Mouse (Mus musculus) retina, embryonic 14.5 days (tissue): Measurements from ENCODE around the gene Xpc.

Source experiments
- DNase-seq: peaks from one replicate; pipeline ENCODE4 v3.0.0-alpha.2; 2015; ENCODE audit warnings: low spot score

Xpc gene

DNA sequence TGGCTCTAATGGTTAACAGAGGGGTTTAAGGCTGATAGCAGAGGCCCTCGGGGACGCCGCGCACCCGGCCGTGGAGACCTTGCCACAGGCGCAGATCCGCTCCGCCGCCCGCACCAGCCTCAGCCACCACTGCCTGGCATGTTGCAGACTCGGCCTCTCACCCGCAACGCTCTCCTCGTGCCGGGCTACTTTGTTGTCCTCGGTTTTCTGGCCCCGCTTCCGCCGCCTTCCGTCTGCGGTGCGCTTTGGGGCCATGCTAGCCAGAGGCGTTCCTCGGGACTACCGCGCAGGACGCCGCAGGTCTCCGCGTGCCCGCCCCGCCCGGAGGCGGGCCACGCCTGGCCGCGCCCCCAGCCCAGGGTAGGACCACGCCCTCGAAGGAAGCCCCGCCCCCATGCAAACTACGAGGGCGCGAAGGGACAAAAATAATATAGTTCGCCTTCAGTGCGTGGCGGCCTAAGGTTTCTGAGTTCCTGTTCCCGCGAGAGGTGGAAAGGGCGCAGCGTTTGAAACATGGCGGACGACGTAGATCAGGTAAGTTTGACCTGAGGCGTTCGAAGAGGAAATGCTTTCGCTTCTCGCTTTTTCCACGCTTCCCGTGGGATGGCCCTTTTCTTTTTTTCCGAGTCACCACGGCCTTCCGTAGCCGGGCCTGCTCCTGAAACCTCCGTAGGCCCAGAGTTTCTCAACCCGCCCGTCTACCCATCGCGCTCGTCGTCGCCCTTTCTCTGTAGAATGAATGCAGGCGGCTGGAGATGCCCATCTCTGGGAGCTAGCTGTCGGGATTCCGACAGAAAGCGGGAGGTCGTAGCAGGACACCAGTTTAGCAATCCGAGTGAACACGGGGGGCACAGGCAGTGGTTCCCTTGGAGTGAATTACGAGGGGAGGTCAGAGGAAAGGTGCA lies at the start of gene Xpc, which contains the start of gene Lsm3:
Gene Xpc, minus strand, starts transcription at position 344 of the 905 bp plus-strand sequence.
Gene Lsm3, plus strand, starts transcription at position 384 of the 905 bp plus-strand sequence.
- peak; percentile 99 for DNase-seq

DNA sequence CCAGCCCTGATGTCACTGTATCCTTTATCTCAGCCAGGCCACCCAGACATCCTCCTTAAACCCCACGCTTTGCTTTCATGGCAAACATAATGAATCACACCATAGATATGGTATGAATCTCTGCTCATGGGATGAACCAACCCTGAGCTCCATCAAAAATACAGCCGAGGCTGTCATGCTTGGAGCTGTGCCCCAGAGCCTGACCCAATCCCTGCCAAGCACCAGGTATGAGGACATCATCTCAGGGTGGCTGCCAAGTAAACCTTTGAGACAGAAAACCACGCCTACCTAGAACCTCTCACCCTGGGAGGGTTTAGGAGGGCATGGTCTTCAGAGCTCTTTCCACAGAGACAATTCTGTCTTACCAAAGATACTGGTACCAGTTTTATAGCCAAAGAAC lies 47.3 kb upstream of the Xpc start:
- no peak for DNase-seq

GRCm38 (mm10) chr6:91560186-91560585 lies 44.5 kb upstream of the Xpc start:
- no peak for DNase-seq

DNA sequence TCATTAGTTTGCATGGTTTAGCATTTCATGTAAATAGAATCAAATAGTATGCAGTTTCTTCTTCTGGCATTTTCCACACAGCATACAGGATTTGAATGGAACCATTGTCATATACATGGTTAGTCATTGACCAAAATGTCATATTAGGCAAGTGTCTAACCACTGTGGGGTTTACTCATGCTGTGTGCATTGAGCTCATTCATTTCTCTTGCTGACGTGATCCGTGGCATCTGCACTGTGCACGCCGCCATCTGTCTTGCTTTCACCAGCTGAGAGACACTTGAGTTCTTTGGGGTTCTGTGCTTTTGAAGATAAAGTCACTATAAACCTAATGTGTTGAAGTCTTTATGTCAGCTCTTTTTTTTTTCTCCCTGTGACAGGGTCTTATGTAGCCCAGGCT lies 43.7 kb upstream of the Xpc start:
- no peak for DNase-seq

GRCm38 (mm10) chr6:91558565-91558964 lies 42.9 kb upstream of the Xpc start:
- DNase-seq = no peak

- DNase-seq = no peak
Observed at GRCm38 (mm10) chr6:91552693-91553092, 37.0 kb upstream of the Xpc start.

GRCm38 (mm10) chr6:91551671-91552070 lies 36.0 kb upstream of the Xpc start:
- no peak for DNase-seq

DNA sequence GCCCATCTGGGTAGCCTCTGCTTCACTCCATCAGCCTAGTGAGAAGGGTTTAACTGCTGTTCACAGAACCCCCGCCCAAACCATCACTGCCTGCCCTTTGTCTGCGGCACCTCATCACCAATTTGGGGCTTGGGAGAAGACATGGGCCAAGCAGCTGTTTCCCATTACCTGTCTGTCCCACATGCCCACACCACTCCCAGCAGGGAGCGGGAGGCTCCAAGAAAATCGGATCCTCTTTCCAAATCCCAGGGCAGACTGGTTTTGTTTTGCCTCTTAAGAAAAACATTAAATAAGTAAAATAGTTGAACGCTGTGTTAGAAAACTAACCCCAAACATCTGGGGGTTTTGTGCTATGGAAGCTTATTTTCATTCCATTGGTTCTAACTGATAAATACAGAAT lies 33.9 kb upstream of the Xpc start:
- DNase-seq = no peak

DNA sequence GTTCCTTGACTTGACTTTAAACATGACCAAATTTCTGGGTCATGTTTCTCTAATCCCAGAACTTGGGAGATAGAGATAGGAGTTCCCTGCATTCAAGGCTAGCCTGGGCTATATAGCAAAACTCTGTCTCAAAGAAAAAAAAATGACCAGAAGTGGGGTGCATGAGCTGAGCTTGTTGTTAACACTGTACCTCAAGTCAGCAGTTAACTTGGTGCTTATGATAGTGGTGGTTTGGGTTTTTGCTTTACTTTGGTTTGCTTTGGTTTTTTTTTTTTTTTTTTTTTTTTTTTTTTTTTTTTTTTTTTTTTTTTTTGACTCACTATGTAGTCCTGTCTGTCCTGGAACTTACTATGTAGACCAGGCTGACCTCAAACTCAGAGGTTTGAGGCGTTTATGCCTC lies 31.6 kb upstream of the Xpc start:
- DNase-seq = no peak

GRCm38 (mm10) chr6:91546241-91546884 lies 30.7 kb upstream of the Xpc start:
- DNase-seq = no peak

DNA sequence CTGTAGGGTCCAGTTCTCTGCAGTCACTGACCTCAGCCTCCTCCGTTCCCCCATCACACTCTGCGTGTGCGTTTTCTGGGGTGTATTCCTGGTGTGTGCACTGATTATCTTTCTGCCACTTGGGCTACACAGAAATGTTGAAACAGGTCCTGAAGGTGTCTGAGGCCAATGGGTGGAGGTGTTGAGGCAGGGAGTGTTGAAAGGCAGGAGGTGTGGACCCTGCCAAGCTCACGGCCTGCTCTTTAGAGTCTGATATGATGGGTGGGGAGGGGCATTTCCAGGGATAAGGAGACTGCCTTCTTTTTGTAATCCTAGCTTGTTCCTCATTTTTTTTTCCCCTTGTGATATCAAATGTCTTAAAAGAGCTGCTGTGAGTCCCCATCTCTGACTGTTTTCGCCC lies 27.4 kb upstream of the Xpc start:
- DNase-seq = no peak

DNA sequence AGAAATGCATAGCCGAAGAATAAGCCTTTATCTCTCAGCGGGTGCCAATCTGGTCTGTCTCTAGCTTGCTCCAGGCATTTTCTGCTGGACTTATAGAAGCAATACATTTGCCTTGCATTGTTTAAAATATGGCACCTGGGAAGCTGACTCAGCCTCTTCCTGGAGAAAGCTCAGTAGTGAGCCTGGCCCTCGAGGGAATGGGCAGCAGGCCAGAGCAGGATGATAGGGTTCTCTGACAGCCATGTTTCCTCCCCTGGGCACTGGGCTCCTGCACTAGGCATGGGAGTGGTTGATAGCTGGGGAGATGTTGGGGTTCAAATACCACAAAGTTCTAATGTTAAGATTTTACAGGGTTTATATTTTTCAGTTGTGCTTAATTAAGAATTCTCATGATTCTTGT lies 25.6 kb upstream of the Xpc start:
- no peak for DNase-seq

- DNase-seq = no peak
Observed at GRCm38 (mm10) chr6:91536047-91536765, 20.5 kb upstream of the Xpc start.

DNA sequence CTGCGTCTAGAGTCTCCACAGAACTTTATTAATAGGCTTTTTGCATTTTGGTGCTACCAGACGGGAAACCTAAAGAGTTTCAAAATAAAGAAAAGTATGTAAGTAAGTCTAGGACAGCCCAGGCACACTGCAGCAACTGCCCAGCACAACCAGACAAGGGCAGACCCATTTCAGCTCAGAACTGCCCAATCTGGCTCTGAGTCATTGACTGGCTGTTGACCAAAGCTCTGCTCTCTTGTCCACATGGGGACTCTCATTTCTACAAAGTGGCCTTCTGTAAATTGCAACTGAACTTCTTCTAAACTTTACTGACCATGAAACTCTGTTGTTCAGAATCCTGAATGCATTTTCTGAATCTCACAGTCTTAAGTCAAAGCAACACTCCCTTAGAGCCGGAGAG lies 19.5 kb upstream of the Xpc start:
- DNase-seq = no peak

GRCm38 (mm10) chr6:91534268-91534667 lies 18.6 kb upstream of the Xpc start:
- no peak for DNase-seq

DNA sequence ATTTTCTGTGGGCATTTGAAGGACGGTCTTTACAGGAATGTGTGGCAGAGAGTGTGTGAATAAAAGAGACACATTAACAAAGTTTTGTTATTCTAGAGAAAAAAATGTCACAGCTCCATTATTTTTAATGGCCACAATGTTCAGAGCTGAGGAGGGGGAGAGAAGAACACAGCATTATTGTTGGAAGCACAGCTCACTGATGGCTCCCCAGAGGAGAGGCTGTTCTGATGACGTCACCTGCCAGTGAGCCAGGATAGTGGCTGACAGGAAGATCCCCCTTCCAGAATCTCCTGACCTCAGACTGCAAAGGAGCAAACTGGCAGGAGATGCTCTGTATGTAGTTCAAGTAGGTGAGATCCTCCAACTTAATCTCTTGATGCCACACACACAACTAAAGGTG lies 18.1 kb upstream of the Xpc start:
- peak; percentile 8 for DNase-seq

DNA sequence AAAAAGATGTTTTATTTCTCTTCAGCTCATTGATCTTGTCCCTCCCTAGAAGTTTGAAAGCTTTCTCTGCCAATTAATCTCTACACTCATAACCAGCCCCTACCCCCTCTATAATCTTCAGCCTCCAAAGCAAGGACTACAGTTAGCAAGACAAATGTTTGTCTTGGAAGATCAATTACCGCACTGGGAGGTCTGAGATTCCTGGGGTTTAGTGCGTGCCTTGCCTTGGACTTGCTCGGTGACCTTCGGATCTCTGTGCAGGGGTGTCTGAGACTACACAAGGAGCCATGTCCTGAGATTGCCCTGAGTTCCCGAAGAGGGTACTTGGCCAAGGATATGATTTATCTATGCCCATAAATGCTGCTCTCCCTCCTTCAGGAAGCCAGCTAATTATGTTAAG lies 17.7 kb upstream of the Xpc start:
- no peak for DNase-seq

- no peak for DNase-seq
Observed at GRCm38 (mm10) chr6:91532661-91533060, 17.0 kb upstream of the Xpc start.

DNA sequence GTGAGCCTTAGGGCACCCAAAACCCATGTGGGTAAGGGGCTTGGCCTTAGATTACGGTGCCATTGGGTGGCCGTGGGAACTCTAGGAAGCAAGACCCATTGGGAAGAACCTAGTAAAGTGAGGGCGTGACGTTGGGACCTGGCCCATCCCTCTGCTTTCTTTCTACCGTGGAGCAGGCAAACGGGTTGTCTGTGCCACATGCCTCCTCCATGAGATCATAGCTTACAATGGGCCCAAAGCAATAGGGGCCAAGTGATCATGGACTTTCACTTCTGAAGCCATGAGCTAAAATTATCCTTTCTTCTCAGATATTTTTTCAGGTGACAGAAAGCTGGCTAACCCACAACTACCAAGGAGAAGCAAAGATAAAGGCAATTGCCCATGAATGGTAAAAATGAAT lies 15.6 kb upstream of the Xpc start:
- DNase-seq = no peak

DNA sequence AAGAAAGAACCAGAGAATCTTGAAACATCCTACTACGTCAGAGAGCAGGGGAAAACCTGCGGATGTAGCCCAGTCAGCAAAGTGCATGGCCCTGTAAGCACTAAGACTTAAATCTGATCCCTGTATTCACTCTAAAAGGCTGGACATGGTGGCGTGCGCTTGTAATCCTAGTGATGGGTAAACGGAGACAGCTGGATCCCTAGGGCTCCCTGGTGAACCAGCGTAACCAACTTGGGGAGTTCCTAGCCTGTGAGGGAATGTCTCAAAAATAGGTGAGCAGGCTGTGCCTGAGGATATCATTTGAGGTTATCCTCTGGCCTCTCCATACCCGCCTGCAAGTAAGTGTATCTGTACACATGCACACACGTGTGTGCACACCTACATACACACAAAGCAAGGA lies 15.0 kb upstream of the Xpc start:
- no peak for DNase-seq

DNA sequence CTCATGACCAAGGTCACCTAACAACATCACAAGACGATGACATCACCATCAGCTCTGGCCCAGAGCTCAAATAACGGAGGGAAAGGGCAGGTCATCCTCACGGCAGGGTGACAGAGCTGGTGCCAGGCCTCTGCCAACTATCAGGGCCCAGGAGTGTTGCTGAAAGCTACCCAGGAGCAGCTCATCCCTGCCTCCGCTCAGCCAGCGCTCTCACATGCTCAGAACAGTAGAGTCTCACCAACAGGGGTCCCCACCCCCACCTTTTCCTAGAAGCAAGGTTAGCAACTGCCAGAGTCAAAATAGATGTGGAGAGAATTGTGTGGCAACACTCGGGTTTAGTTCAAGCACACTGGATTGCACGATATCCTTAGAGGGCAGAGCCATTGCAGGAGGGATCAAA lies 12.6 kb upstream of the Xpc start:
- DNase-seq = no peak

GRCm38 (mm10) chr6:91527227-91527860 lies 11.7 kb upstream of the Xpc start:
- DNase-seq = peak; percentile 72
